Mouse (Mus musculus) embryonic fibroblast, embryonic 13.5 days (primary cell): Measurements from ENCODE around the gene Wnt16. TPM values are rescaled to one million over a fixed set of nuclear protein-coding genes. Genes with fewer than 3 reads are reported as not detected.

Experiments used
- H3K27ac ChIP-seq: 2 replicates; pipeline ENCODE4 v1.5.1; 2012; ENCODE audit warnings: low read length, control low read depth, inconsistent platforms; ENCODE audit not compliant: insufficient read depth
- H3K4me1 ChIP-seq: 2 replicates; pipeline ENCODE4 v1.6.1; 2011; ENCODE audit warnings: low read length; ENCODE audit not compliant: control insufficient read depth, insufficient read depth
- H3K4me3 ChIP-seq: 2 replicates; pipeline ENCODE4 v1.5.1; 2011; ENCODE audit warnings: mild to moderate bottlenecking, control low read depth, low read length; ENCODE audit not compliant: insufficient read depth
- CTCF ChIP-seq: IDR thresholded peaks from 2 replicates; pipeline ENCODE4 v1.5.1; 2011; ENCODE audit warnings: mild to moderate bottlenecking, control low read depth, low read length, moderate library complexity, borderline replicate concordance; ENCODE audit not compliant: insufficient read depth
- POLR2A ChIP-seq: IDR thresholded peaks from 2 replicates; pipeline ENCODE4 v1.6.1; 2011; ENCODE audit warnings: low read depth, mild to moderate bottlenecking, control low read depth, low read length, moderate library complexity
- polyA plus RNA-seq: library from polyadenylated mRNA; stranded (reverse); fragments of >200 nt; gene quantifications from 2 replicates; pipeline ENCODE4 v1.2.4, GENCODE M21; 2011; ENCODE audit warnings: low read depth; ENCODE audit not compliant: missing spikeins, insufficient read length

The Wnt16 gene
- polyA plus RNA-seq, 1 experiment = 15.6 TPM

DNA sequence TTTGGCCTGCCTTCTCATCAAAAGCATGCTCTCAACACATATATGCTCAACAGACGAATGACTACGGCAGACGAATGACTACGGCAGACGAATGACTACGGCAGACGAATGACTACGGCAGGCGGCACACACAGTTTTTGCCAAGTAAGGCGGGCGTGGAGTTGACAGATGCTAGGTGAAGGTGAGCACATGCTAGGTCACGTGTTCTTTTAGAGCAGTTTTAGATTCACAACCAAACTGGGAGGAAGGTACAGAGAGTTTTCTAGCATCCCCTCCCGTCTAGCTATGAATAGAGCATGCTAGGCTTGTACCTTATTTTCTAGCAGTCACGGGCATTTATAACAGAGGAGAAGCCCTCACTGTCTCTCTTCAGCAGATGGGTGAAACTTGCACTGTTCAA, 52.8 kb downstream of the Wnt16 start:
- Histone ChIP-seq H3K4me1 (peaks cover 2% of the 10 kb centered on the region; the same call in 1 of the 2 replicates), H3K27ac (no peak overlapping the region), H3K4me3 (no peak overlapping the region)
- TF ChIP-seq POLR2A (no peak), CTCF (no peak)

DNA sequence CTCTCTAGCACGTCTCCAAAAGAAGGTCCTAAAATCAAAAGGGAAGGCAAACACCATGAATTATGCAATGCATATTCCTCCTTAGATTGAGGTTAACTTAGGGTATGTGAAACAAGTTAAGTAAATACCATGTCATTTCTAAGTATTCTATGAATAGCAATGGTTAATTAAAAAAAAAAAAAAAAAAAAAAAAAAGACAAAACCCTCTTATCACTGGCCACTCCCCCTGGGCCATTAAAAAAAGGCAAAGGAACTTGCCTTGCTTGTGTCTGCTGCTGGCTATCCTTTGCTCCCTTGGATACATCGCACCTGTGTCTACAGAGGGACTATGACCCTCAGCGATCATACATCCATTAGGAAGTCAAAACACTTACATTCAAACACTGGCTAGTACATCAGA, 55.3 kb downstream of the Wnt16 start:
- TF ChIP-seq CTCF (no peak), POLR2A (no peak)
- peaks cover 8% of the 10 kb centered on the region; the same call in 1 of the 2 replicates for H3K4me1 ChIP-seq
- H3K4me3 ChIP-seq = no peak overlapping the region
- no peak overlapping the region for H3K27ac ChIP-seq

DNA sequence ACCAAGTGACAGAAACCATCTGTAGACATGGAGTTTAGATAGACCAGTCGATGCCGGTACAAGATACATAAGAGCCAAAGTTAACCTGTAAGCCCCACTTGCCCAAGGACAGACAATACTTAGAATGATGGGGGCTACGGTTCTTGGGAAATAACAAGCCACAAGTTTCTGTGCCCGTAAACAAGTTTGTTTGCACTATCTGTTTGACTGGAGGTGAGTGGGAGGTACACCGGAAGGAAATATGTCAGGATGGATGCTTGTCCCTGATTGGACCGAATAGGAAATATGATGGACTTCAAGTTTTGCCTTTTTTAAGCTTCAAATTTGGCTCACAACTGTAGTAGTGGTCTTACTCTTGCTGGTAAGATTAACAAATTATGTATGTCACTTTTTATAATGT, 55.7 kb downstream of the Wnt16 start:
- Histone ChIP-seq H3K4me1 (peaks cover 8% of the 10 kb centered on the region; the same call in 1 of the 2 replicates), H3K27ac (no peak overlapping the region), H3K4me3 (no peak overlapping the region)
- no peak for TF ChIP-seq CTCF
- no peak for TF ChIP-seq POLR2A

DNA sequence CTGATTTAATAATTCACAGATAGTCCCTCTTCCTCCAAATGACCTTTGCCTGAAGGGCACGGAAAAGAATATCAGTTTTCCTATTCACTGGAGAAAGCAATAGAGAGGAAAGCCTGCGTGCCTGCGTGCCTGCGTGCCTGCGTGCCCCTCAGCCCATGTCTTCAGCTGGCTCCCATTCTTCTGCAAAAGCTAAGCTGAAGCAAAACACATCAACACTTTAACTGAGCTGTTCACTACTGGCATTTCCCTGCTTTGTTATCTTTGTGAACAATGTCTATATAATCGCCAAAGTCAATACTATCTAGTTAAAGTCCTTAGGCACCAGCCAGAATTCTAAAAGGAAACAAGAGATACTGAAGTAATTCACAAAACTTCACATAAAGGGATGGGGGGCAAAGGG, 56.4 kb downstream of the Wnt16 start:
- Histone ChIP-seq H3K4me3 (no peak overlapping the region), H3K4me1 (peaks cover 10% of the 10 kb centered on the region; the same call in 1 of the 2 replicates), H3K27ac (no peak overlapping the region)
- TF ChIP-seq CTCF (no peak), POLR2A (no peak)

DNA sequence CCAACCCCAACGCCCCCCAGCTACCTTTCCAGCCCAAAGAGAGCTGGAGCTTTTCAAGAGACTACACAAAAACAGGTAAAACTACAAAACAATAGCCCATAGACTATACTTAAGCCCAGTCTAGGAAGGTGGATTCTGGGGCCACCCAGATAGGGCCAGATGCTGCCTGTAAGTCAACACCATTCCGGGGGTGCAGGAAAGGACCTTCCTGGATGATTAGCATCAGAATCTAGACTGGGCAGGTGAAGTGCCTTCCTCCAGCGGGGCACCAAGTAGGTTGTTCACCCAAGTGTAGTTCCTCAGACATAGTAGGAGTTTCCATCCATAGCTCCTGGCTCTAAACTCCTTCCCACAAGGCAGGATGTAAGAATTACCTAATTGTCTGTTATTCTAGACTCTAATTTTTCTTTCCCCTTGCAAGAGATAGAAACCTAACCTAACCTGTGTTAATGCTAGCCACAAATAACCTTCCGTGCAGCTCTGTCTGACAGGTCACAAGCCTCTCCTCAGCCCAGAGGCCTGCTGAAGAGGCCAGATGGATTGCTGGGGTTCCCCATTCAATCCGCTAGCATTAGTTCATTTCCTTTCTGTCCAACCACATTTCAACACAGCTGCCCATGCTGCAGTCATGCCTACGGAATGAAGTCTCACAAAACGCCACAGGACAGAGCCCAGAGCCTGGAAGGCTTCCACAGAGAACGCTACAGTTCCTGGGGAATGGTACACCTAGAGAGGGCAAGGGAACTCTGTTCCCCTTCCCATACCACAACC, 59.3 kb downstream of the Wnt16 start:
- Histone ChIP-seq H3K4me3 (no peak overlapping the region), H3K4me1 (peaks cover 16% of the 10 kb centered on the region; the same call in 1 of the 2 replicates), H3K27ac (peak overlapping the region; percentile 60)
- TF ChIP-seq POLR2A = no peak
- TF ChIP-seq CTCF = no peak

Other genes starting within 250 kb of the Wnt16 start
- gene Fam3c, start 68.0 kb downstream of the Wnt16 start, polyA plus RNA-seq = 94.7 and 128 TPM in 2 replicates